10 mouse cellular contexts compared by ENCODE assay signal in genomic region chr2:26544265-26544664, GRCm38 (mm10). TPM values are rescaled to one million over a fixed set of nuclear protein-coding genes. Genes with fewer than 3 reads are reported as not detected.
DNase-seq lines count a peak whose midpoint lies in the region; ATAC-seq lines count a peak whose summit lies in the region.
"Had no signal": no experiment of that assay in that cellular context is flagged by ENCODE, and none has a peak within 500 bp of the region (broad histone marks: within the 10 kb centered on the region; RNA-seq: fewer than 3 reads in every experiment).

No protein-coding gene starts in this region.

- peak overlapping the region; percentile 33 for H3K27ac ChIP-seq in midbrain, embryonic 10.5 days (replicated peaks)
- H3K27ac ChIP-seq in midbrain, embryonic 11.5 days (ENCODE audit: low read depth, low read length): no peak overlapping the region
- peak overlapping the region; percentile 13; the same call in 1 of the 2 replicates for H3K27ac ChIP-seq in heart, embryonic 10.5 days
- H3K27ac ChIP-seq: embryonic facial prominence, embryonic 12.5 days had no signal

- no peak for ATAC-seq in midbrain, embryonic 11.5 days (ENCODE audit: low FRiP score)

- no peaks in the 10 kb centered on the region; the same call in 1 of the 2 replicates for H3K27me3 ChIP-seq in midbrain, embryonic 10.5 days (ENCODE audit: low read depth, poor library complexity, severe bottlenecking)
- no peaks in the 10 kb centered on the region for H3K27me3 ChIP-seq in midbrain, embryonic 11.5 days (ENCODE audit: control insufficient read depth, insufficient read depth, low read length)
- no peaks in the 10 kb centered on the region; the same call in none of the 2 replicates for H3K27me3 ChIP-seq in heart, embryonic 10.5 days (ENCODE audit: insufficient read depth, poor library complexity, severe bottlenecking)
- H3K27me3 ChIP-seq: embryonic facial prominence, embryonic 12.5 days had no signal

- no peak for DNase-seq in midbrain, embryonic 10.5 days (ENCODE audit: low spot score)
- DNase-seq in midbrain, embryonic 11.5 days (ENCODE audit: low spot score, missing footprints): no peak
- no peak for DNase-seq in heart, embryonic 10.5 days (ENCODE audit: low spot score)
- DNase-seq in kidney, adult 9 months: peak; percentile 67
- peak; percentile 69 for DNase-seq in lung, postnatal 36 days
- DNase-seq in thymus, postnatal 14 days: no peak
- DNase-seq in frontal cortex, postnatal 25 days (ENCODE audit: low spot score in 2 of 2): no peak
- DNase-seq: gastrocnemius, postnatal 36 days had no signal

- 70% methylated on average over 3 of the region's 3 CpGs for WGBS in midbrain, embryonic 10.5 days
- 69% methylated on average over 3 of the region's 3 CpGs for WGBS in midbrain, embryonic 11.5 days
- 50% methylated on average over 3 of the region's 3 CpGs for WGBS in heart, embryonic 10.5 days

- peaks cover 50% of the 10 kb centered on the region for H3K4me1 ChIP-seq in midbrain, embryonic 10.5 days
- peaks cover 19% of the 10 kb centered on the region for H3K4me1 ChIP-seq in midbrain, embryonic 11.5 days (ENCODE audit: control insufficient read depth, insufficient read depth, low read length)
- peaks cover 38% of the 10 kb centered on the region for H3K4me1 ChIP-seq in heart, embryonic 10.5 days

- no peaks in the 10 kb centered on the region for H3K36me3 ChIP-seq in midbrain, embryonic 10.5 days
- H3K36me3 ChIP-seq in midbrain, embryonic 11.5 days (ENCODE audit: control insufficient read depth, insufficient read depth, low read length): no peaks in the 10 kb centered on the region
- no peaks in the 10 kb centered on the region for H3K36me3 ChIP-seq in heart, embryonic 10.5 days
- H3K36me3 ChIP-seq: embryonic facial prominence, embryonic 12.5 days had no signal

- H3K4me3 ChIP-seq in midbrain, embryonic 10.5 days: no peak overlapping the region
- no peak overlapping the region for H3K4me3 ChIP-seq in midbrain, embryonic 11.5 days (ENCODE audit: low read depth, low read length)
- H3K4me3 ChIP-seq in heart, embryonic 10.5 days: no peak overlapping the region
- H3K4me3 ChIP-seq: embryonic facial prominence, embryonic 12.5 days had no signal

- no peak overlapping the region for H3K9ac ChIP-seq in midbrain, embryonic 11.5 days (ENCODE audit: low read length)
- H3K9ac ChIP-seq: embryonic facial prominence, embryonic 12.5 days had no signal

- no peak overlapping the region for H3K4me2 ChIP-seq in midbrain, embryonic 11.5 days
- H3K4me2 ChIP-seq: embryonic facial prominence, embryonic 12.5 days had no signal

- H3K9me3 ChIP-seq in midbrain, embryonic 10.5 days (replicated peaks): no peaks in the 10 kb centered on the region
- H3K9me3 ChIP-seq in midbrain, embryonic 11.5 days (ENCODE audit: control insufficient read depth, low read length): no peaks in the 10 kb centered on the region
- no peaks in the 10 kb centered on the region for H3K9me3 ChIP-seq in heart, embryonic 10.5 days
- H3K9me3 ChIP-seq: embryonic facial prominence, embryonic 12.5 days had no signal

RNA-seq across cellular contexts. Expression of gene Notch1, which starts 27.8 kb away (rescaled TPM):
- polyA plus RNA-seq in midbrain, embryonic 10.5 days (2016; fragmentation: Nextera tagmentation; extraction: Ambion mirVana): 30.1 and 38.3 TPM in 2 replicates
- polyA plus RNA-seq in midbrain, embryonic 11.5 days (2014; fragmentation: Nextera tagmentation; extraction: Ambion mirVana): 40.8 and 47.5 TPM in 2 replicates
- 13.2 and 16.6 TPM in 2 replicates for polyA plus RNA-seq in heart, embryonic 10.5 days (2016; fragmentation: Nextera tagmentation; extraction: Ambion mirVana)

RNA-seq across cellular contexts. Expression of gene Egfl7, which starts 35.5 kb away (rescaled TPM):
- 68.5 and 85.7 TPM in 2 replicates for polyA plus RNA-seq in midbrain, embryonic 10.5 days (2016; fragmentation: Nextera tagmentation; extraction: Ambion mirVana)
- 52.6 and 58.3 TPM in 2 replicates for polyA plus RNA-seq in midbrain, embryonic 11.5 days (2014; fragmentation: Nextera tagmentation; extraction: Ambion mirVana)
- 164 and 186 TPM in 2 replicates for polyA plus RNA-seq in heart, embryonic 10.5 days (2016; fragmentation: Nextera tagmentation; extraction: Ambion mirVana)

RNA-seq across cellular contexts. Expression of gene Gm20532, which starts 42.2 kb away (rescaled TPM):
- polyA plus RNA-seq in midbrain, embryonic 10.5 days (2016; fragmentation: Nextera tagmentation; extraction: Ambion mirVana): not detected in 2 replicates
- polyA plus RNA-seq in midbrain, embryonic 11.5 days (2014; fragmentation: Nextera tagmentation; extraction: Ambion mirVana): not detected in 2 replicates
- not detected in 2 replicates for polyA plus RNA-seq in heart, embryonic 10.5 days (2016; fragmentation: Nextera tagmentation; extraction: Ambion mirVana)
- polyA plus RNA-seq: brain, embryonic 14.5 days; embryonic facial prominence, embryonic 12.5 days had no signal

RNA-seq across cellular contexts. Expression of gene Agpat2, which starts 60.0 kb away (rescaled TPM):
- polyA plus RNA-seq in midbrain, embryonic 10.5 days (2016; fragmentation: Nextera tagmentation; extraction: Ambion mirVana): 9.0 and 10.6 TPM in 2 replicates
- polyA plus RNA-seq in midbrain, embryonic 11.5 days (2014; fragmentation: Nextera tagmentation; extraction: Ambion mirVana): 8.2 TPM in 2 replicates
- polyA plus RNA-seq in heart, embryonic 10.5 days (2016; fragmentation: Nextera tagmentation; extraction: Ambion mirVana): 20.4 and 28.9 TPM in 2 replicates

Comparison
In these comparisons a context has a peak if more than half of its experiments do, and no peak if none do; other contexts are left out.
1. DNase-seq: peak in kidney, adult 9 months (single experiment) and lung, postnatal 36 days (single experiment); none in midbrain, embryonic 10.5 days (single experiment), midbrain, embryonic 11.5 days (single experiment), heart, embryonic 10.5 days (single experiment), thymus, postnatal 14 days (single experiment) and frontal cortex, postnatal 25 days (0 of 2).